Mouse (Mus musculus) G1E (cell line): Measurements from ENCODE around the gene Banf1.

Experiments used
- CTCF ChIP-seq: IDR thresholded peaks from 2 replicates; pipeline ENCODE4 v1.5.1; 2012; ENCODE audit warnings: low read depth, low read length, inconsistent platforms, mixed read lengths
- POLR2AphosphoS5 ChIP-seq: IDR thresholded peaks from 2 replicates; pipeline ENCODE4 v1.6.1; 2012; ENCODE audit warnings: low read depth, low read length, inconsistent platforms; ENCODE audit not compliant: insufficient replicate concordance
- TAL1 ChIP-seq: conservative IDR thresholded peaks from 2 replicates; pipeline ENCODE4 v1.6.1; 2012; ENCODE audit warnings: low read depth, low read length, inconsistent platforms, mixed read lengths

GRCm38 (mm10) chr19:5370932-5371331 is 4.0 kb upstream of the Banf1 start:
- TF ChIP-seq CTCF (no peak), TAL1 (no peak), POLR2AphosphoS5 (no peak)
